Mouse (Mus musculus) kidney, embryonic 14.5 days (tissue): ENCODE results near the gene Bbs2. TPM values are rescaled to one million over a fixed set of nuclear protein-coding genes. Genes with fewer than 3 reads are reported as not detected.
"Not testable (repeated sequence)": the region's sequence is repeated elsewhere in the genome, so short reads cannot be mapped to it uniquely, and the experiment has no call there.

ENCODE experiments used
- ATAC-seq: fragments of 200-750 bp; cut with Nextera tagmentation; 2 replicates; pipeline ENCODE4 v1.8.0; 2017; ENCODE audit warnings: moderate number of reproducible peaks, mild to moderate bottlenecking, moderate TSS enrichment, moderate library complexity; ENCODE audit not compliant: low FRiP score, low TSS enrichment
- H3K27ac ChIP-seq: fragments of 300-500 bp; sonication (generic); 2 replicates; pipeline ENCODE4 v1.5.1; 2014; ENCODE audit warnings: low read depth, mild to moderate bottlenecking, low read length, moderate library complexity, mixed read lengths
- H3K27me3 ChIP-seq: fragments of 300-500 bp; sonication (generic); 2 replicates; pipeline ENCODE4 v1.6.1; 2014; ENCODE audit warnings: mild to moderate bottlenecking, low read length; ENCODE audit not compliant: control insufficient read depth, insufficient read depth
- H3K36me3 ChIP-seq: fragments of 300-500 bp; sonication (generic); 2 replicates; pipeline ENCODE4 v1.6.1; 2014; ENCODE audit warnings: low read length, mixed read lengths; ENCODE audit not compliant: control insufficient read depth, insufficient read depth
- H3K4me1 ChIP-seq: fragments of 300-500 bp; sonication (generic); 2 replicates; pipeline ENCODE4 v1.6.1; 2014; ENCODE audit warnings: low read length, mixed read lengths; ENCODE audit not compliant: control insufficient read depth, insufficient read depth
- H3K4me2 ChIP-seq: fragments of 300-500 bp; sonication (generic); replicated peaks from 2 replicates; pipeline ENCODE4 v1.6.1; 2014; ENCODE audit warnings: low read depth, mild to moderate bottlenecking, low read length
- H3K4me3 ChIP-seq: fragments of 300-500 bp; sonication (generic); 2 replicates; pipeline ENCODE4 v1.5.1; 2014; ENCODE audit warnings: mild to moderate bottlenecking, low read length
- H3K9ac ChIP-seq: fragments of 300-500 bp; sonication (generic); 2 replicates; pipeline ENCODE4 v1.6.1; 2014; ENCODE audit warnings: low read depth, mild to moderate bottlenecking, low read length, moderate library complexity
- H3K9me3 ChIP-seq: fragments of 300-500 bp; sonication (generic); 2 replicates; pipeline ENCODE4 v1.6.1; 2016; ENCODE audit warnings: low read length; ENCODE audit not compliant: control insufficient read depth
- WGBS: fragments of 180-500 bp; shearing (Covaris S2); extraction: QIAGEN DNeasy Blood & Tissue Kit; methylation state at CpG from one replicate; pipeline ENCODE4 v1.1.7; 2014; 5-methylcytosine and 5-hydroxymethylcytosine counted together
- polyA plus RNA-seq: library from polyadenylated mRNA; unstranded; fragments of >200 nt; fragmentation: Nextera tagmentation; extraction: Ambion mirVana; gene quantifications from 2 replicates; pipeline ENCODE4 v1.2.1, GENCODE M21; 2014

Bbs2 gene
- 13.8 and 16.8 TPM in 2 replicates for polyA plus RNA-seq

DNA sequence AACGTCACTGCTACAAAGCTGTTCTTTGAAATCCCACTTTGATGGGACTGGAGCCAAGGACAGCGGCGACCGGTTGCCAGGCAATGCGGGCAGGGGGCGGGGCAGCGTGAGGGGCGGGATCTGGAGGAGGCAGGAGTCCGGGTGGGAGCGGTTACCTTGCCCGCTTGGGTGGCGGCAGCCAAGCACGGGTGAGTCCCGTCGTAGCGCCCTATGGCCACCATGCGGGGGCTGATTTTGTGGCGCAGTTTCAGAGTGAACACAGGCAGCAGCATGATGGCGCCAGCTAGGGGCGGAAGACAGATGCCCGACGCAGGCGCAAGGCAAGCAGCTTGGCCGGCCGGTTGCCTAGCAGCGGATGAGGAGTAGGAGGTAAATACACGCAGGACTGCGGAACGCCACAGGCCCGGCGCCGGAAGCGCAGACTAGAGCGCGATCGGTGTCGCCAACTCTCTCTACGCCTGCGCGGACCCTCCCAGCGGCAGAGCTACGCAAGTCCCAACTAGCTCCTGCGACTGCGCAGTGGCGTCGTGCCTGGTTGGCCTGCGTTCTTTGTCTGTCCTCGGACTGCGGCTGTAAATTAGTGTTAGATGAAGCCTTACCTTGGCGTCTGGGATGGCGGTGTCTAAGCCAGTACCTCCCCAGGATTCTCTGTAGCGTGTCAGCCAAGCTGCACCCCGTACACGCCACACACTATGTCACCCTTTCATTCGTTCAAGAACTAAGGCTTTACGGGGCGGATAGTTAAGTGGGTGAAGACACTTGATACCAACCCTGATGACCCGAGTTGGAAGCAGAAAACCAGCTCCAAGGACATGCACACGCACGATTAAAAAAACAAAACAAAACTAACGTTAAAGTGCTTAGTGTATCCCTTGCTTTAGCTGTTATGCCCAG lies at the start of gene Bbs2:
Bbs2 (minus strand) TSS at position 848 of the 894 bp plus-strand sequence.
- under 1% methylated on average over 61 of the region's 61 CpGs for WGBS
- H3K27me3 ChIP-seq: no peaks in the 10 kb centered on the region

DNA sequence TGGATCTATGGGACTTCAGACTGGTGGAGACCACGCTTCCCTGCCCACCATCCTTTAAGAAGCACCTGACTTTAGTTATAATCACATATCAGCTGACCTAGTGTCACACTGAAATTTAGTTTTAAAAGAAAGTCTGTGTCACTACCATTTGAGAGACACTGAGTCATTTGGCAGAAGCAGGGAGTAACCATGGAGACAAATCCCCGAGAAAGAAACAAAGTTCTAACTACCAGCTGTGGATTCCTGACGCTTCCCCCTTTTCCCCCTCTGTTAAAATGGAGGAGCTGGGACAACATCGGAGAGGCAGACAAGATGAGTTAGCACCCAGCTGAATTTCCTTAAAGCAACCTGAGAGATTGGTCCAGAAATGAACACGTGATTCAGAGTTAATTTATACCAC lies 49.5 kb upstream of the Bbs2 start:
- Histone ChIP-seq H3K4me1 (peaks cover 9% of the 10 kb centered on the region; the same call in 1 of the 2 replicates), H3K9ac (no peak overlapping the region), H3K4me2 (no peak overlapping the region), H3K4me3 (no peak overlapping the region), H3K27ac (no peak overlapping the region), H3K9me3 (no peaks in the 10 kb centered on the region), H3K27me3 (peaks cover 4% of the 10 kb centered on the region; the same call in 1 of the 2 replicates), H3K36me3 (no peaks in the 10 kb centered on the region)
- WGBS: 60% methylated on average over 5 of the region's 5 CpGs
- no peak for ATAC-seq

More for the DNA sequence above, at the start of gene Bbs2:
- H3K27ac ChIP-seq: peak within 1 kb of the TSS; percentile 96
- H3K36me3 ChIP-seq: no peaks in the 10 kb centered on the region
- peak within 1 kb of the TSS; percentile 70 for H3K9ac ChIP-seq
- H3K4me3 ChIP-seq: peak within 1 kb of the TSS; percentile 67
- no peaks in the 10 kb centered on the region for H3K9me3 ChIP-seq
- peak within 1 kb of the TSS; percentile 75 for H3K4me2 ChIP-seq
- H3K4me1 ChIP-seq: 0 out of 2 replicates have a peak, but pooled peaks cover 5% of the 10 kb centered on the region
- peak; percentile 99 for ATAC-seq

DNA sequence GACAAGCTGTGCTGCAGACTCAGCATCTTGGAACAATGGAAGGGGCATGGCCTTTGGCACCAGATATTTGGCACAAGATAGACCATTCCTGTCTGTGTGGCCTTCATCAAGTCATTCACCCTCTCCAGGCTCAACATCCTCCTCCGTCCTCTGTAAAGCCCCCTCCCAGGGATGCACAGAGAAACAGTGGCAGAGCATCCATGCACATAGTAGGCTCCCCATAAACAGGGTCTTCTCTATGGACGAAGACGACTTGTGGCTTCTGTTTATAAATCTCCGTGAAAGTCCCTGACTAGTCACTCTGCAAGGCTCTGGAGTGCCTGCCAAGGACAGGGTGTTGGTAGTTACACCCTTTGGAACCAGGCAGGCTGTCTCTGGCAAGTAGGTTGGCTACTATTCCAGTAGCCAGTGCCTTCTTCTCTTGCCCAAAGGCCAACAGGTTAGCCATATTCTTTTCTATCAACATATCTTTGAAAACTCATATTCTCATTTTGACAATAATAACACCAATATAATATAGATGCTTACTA lies 41.6 kb upstream of the Bbs2 start:
- 89% methylated on average over 4 of the region's 4 CpGs for WGBS
- no peak for ATAC-seq
- no peaks in the 10 kb centered on the region for H3K36me3 ChIP-seq
- no peak overlapping the region for H3K9ac ChIP-seq
- H3K4me1 ChIP-seq: no peaks in the 10 kb centered on the region
- no peak overlapping the region for H3K4me3 ChIP-seq
- H3K27me3 ChIP-seq: no peaks in the 10 kb centered on the region
- H3K27ac ChIP-seq: no peak overlapping the region
- H3K9me3 ChIP-seq: no peaks in the 10 kb centered on the region
- no peak overlapping the region for H3K4me2 ChIP-seq

DNA sequence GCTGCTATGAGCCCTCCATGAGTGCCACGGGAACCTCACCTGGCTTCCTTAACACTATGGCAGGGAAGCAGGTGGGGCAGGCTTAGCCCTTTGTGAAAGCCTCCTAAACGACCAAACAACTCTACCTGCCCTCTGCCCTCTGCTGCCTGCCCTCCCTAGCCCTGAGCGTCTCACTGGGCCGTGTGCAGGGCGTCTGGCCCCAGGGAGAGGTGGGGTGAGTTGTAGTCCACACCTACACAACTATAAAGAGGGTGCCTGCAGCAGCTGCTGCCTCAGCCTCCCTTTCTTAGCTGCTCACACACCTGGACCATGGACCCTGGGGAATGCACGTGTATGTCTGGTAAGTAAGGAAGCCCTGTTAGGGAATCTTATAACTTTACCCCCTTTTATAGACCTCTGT lies 38.2 kb upstream of the Bbs2 start, which contains the start of gene Mt4:
Mt4 (plus strand) TSS at position 265 of the 400 bp plus-strand sequence.
- Histone ChIP-seq H3K4me2 (no peak within 1 kb of the TSS), H3K4me3 (no peak within 1 kb of the TSS), H3K36me3 (no peaks in the 10 kb centered on the region), H3K27me3 (no peaks in the 10 kb centered on the region), H3K9me3 (no peaks in the 10 kb centered on the region), H3K27ac (no peak within 1 kb of the TSS), H3K4me1 (no peaks in the 10 kb centered on the region), H3K9ac (no peak within 1 kb of the TSS)
- peak; percentile 57; the same call in 1 of the 2 replicates for ATAC-seq
- 33% methylated on average over 6 of the region's 6 CpGs for WGBS

DNA sequence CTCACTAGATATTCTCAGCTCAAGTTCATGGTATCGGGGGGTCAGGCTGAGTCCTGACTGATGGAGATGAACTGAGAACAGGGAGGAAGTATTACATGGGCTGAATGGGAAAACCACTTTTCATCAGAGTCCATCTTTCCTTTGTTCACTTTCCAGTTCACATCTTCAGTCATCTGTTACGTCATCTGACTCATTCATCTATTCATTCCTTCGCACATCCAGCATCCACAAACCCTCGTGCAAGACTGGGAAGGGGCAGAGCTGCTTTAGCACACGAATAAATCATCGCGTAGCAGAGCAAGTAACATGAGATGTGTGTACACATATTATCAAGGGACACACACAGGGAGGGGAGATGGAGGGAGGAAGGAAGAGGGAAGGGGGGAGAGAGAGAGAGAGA lies 37.5 kb upstream of the Bbs2 start:
- Histone ChIP-seq H3K4me1 (no peaks in the 10 kb centered on the region), H3K27ac (no peak overlapping the region), H3K9me3 (no peaks in the 10 kb centered on the region), H3K4me2 (no peak overlapping the region), H3K27me3 (no peaks in the 10 kb centered on the region), H3K4me3 (no peak overlapping the region), H3K9ac (no peak overlapping the region), H3K36me3 (no peaks in the 10 kb centered on the region)
- ATAC-seq: no peak
- WGBS: 63% methylated on average over 7 of the region's 7 CpGs

DNA sequence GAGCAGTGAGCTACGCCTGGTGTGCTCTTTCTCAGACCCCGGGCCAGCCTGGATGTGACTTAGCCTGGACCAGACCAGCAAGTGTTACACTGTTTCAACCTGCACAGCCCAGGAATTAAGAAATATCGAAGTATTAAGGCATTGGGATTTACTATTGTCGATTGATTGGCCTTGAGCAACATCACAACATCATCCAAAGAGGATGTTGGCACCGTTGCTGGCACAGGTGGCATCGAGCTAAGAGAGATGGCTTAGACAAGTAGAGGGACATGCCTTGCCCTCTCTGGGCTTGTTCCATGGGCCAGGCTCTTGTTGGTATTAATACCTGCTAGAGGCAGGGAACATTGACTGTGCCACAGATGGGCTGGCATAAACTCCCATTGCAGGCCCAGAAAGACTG lies 36.8 kb upstream of the Bbs2 start:
- H3K36me3 ChIP-seq: no peaks in the 10 kb centered on the region
- H3K27me3 ChIP-seq: no peaks in the 10 kb centered on the region
- no peak overlapping the region for H3K27ac ChIP-seq
- H3K4me1 ChIP-seq: no peaks in the 10 kb centered on the region
- WGBS: 94% methylated on average over 6 of the region's 6 CpGs
- ATAC-seq: no peak
- no peak overlapping the region for H3K4me2 ChIP-seq
- no peaks in the 10 kb centered on the region for H3K9me3 ChIP-seq
- no peak overlapping the region for H3K9ac ChIP-seq
- no peak overlapping the region for H3K4me3 ChIP-seq

DNA sequence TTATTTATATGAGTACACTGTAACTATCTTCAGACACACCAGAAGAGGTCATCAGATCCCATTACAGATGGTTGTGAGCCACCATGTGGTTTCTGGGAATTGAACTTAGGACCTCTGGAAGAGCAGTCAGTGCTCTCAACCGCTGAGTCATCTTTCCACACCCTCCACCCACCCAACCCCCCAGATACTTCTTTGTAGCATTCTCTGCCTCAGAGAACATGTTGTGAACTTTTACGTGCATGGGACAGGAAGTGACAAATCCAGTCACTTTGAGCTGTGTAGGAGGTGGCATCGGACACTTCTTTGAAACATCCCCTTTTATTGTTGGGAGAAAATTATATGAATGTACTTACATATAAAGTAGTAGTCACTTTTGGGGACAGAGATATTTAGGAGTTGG lies 35.9 kb upstream of the Bbs2 start:
- H3K4me3 ChIP-seq: not testable (repeated sequence)
- 45% methylated on average over 3 of the region's 3 CpGs for WGBS

GRCm38 (mm10) chr8:94132096-94132495 lies 33.4 kb upstream of the Bbs2 start:
- no peak overlapping the region for H3K27ac ChIP-seq
- H3K4me3 ChIP-seq: no peak overlapping the region
- no peak overlapping the region for H3K9ac ChIP-seq
- 70% methylated on average over 5 of the region's 5 CpGs for WGBS
- no peaks in the 10 kb centered on the region for H3K36me3 ChIP-seq
- no peaks in the 10 kb centered on the region for H3K4me1 ChIP-seq
- H3K9me3 ChIP-seq: no peaks in the 10 kb centered on the region
- no peak for ATAC-seq
- H3K27me3 ChIP-seq: no peaks in the 10 kb centered on the region
- H3K4me2 ChIP-seq: no peak overlapping the region

More for the DNA sequence above, 35.9 kb upstream of the Bbs2 start:
- not testable (repeated sequence) for H3K9me3 ChIP-seq, H3K4me2 ChIP-seq, H3K36me3 ChIP-seq, H3K27ac ChIP-seq, H3K9ac ChIP-seq, H3K27me3 ChIP-seq, H3K4me1 ChIP-seq, ATAC-seq

GRCm38 (mm10) chr8:94130126-94130525 lies 31.4 kb upstream of the Bbs2 start:
- no peak overlapping the region for H3K4me3 ChIP-seq
- no peak overlapping the region for H3K9ac ChIP-seq
- H3K4me1 ChIP-seq: no peaks in the 10 kb centered on the region
- H3K27me3 ChIP-seq: no peaks in the 10 kb centered on the region
- H3K9me3 ChIP-seq: no peaks in the 10 kb centered on the region
- H3K4me2 ChIP-seq: no peak overlapping the region
- 73% methylated on average over 4 of the region's 4 CpGs for WGBS
- no peaks in the 10 kb centered on the region for H3K36me3 ChIP-seq
- H3K27ac ChIP-seq: no peak overlapping the region
- ATAC-seq: no peak
